Mouse (Mus musculus) heart, postnatal 25 days (tissue): ENCODE data around the gene F2rl1. TPM values are rescaled to one million over a fixed set of nuclear protein-coding genes. Genes with fewer than 3 reads are reported as not detected.
"Not testable (repeated sequence)": the region's sequence is repeated elsewhere in the genome, so short reads cannot be mapped to it uniquely, and the experiment has no call there.

ENCODE experiments used
- DNase-seq: peaks from one replicate; pipeline ENCODE4 v3.0.0; 2022; ENCODE audit warnings: low spot score
- intact Hi-C: fragments of 180-260 bp; cut with DNase I; formaldehyde crosslinking; loops from one replicate; pipeline ENCODE4 v1.15.1; 2025
- total RNA-seq, 2 experiments: library from RNA; stranded (reverse); gene quantifications; 2 replicates each; pipeline ENCODE4 v1.2.3; 2021

The F2rl1 gene
- total RNA-seq, 2 experiments from 2014 or later, result 0.48 to 0.65 TPM

- no peak for DNase-seq
- intact Hi-C loops, result no loop called here
These were observed 10.0 kb upstream of the F2rl1 start for GRCm38 (mm10) chr13:95535026-95535425.

GRCm38 (mm10) chr13:95534131-95534561 is 9.1 kb upstream of the F2rl1 start:
- intact Hi-C loops, result no loop called here
- DNase-seq, result no peak

GRCm38 (mm10) chr13:95533640-95534039 is 8.6 kb upstream of the F2rl1 start:
- intact Hi-C loops, result no loop called here
- no peak for DNase-seq

GRCm38 (mm10) chr13:95533121-95533520 is 8.1 kb upstream of the F2rl1 start:
- intact Hi-C loops, DNase-seq: not testable (repeated sequence)

GRCm38 (mm10) chr13:95531273-95532045 is 6.4 kb upstream of the F2rl1 start:
- no peak for DNase-seq
- intact Hi-C loops, result no loop called here

- no peak for DNase-seq
- intact Hi-C loops, result no loop called here
These were observed 4.2 kb upstream of the F2rl1 start for GRCm38 (mm10) chr13:95529246-95529645.

GRCm38 (mm10) chr13:95524424-95524673 is 678 bp downstream of the F2rl1 start:
- DNase-seq, result no peak
- intact Hi-C loops, result no loop called here

- intact Hi-C loops, result no loop called here
- DNase-seq, result no peak
These were observed 1.2 kb downstream of the F2rl1 start for GRCm38 (mm10) chr13:95523659-95524423.

GRCm38 (mm10) chr13:95522176-95522575 is 2.9 kb downstream of the F2rl1 start:
- intact Hi-C loops, result no loop called here
- no peak for DNase-seq

GRCm38 (mm10) chr13:95521029-95521428 is 4.0 kb downstream of the F2rl1 start:
- DNase-seq, result no peak
- intact Hi-C loops, result no loop called here

GRCm38 (mm10) chr13:95514756-95515155 is 10.3 kb downstream of the F2rl1 start:
- no peak for DNase-seq
- intact Hi-C loops, result no loop called here

- no peak for DNase-seq
- intact Hi-C loops, result no loop called here
These were observed 15.0 kb downstream of the F2rl1 start for GRCm38 (mm10) chr13:95510054-95510453.

GRCm38 (mm10) chr13:95503279-95503917 is 21.6 kb downstream of the F2rl1 start:
- DNase-seq, result no peak
- intact Hi-C loops, result no loop called here

- DNase-seq, result no peak
- intact Hi-C loops, result no loop called here
These were observed 28.4 kb downstream of the F2rl1 start for GRCm38 (mm10) chr13:95496601-95497000.

GRCm38 (mm10) chr13:95494812-95495211 is 30.2 kb downstream of the F2rl1 start:
- DNase-seq, result no peak
- intact Hi-C loops, result no loop called here

- DNase-seq, result no peak
- intact Hi-C loops, result no loop called here
These were observed 31.7 kb downstream of the F2rl1 start for GRCm38 (mm10) chr13:95493296-95493695.

- DNase-seq, result no peak
- intact Hi-C loops, result no loop called here
These were observed 33.7 kb downstream of the F2rl1 start for GRCm38 (mm10) chr13:95491327-95491726.

GRCm38 (mm10) chr13:95484664-95485063 is 40.4 kb downstream of the F2rl1 start:
- intact Hi-C loops, result no loop called here
- DNase-seq, result no peak

- no peak for DNase-seq
- intact Hi-C loops, result loop anchor here (1.0 kb wide), 1 partner anchor 91 kb away; no protein-coding TSS in a partner anchor
These were observed 43.6 kb downstream of the F2rl1 start for GRCm38 (mm10) chr13:95481428-95481827.

GRCm38 (mm10) chr13:95478671-95479413 is 46.2 kb downstream of the F2rl1 start, which contains the start of gene S100z:
S100z (minus strand) TSS chr13:95478721.
- DNase-seq, result no peak
- intact Hi-C loops, result no loop called here
